Mouse (Mus musculus): ENCODE data around the gene Aars2.

DNA sequence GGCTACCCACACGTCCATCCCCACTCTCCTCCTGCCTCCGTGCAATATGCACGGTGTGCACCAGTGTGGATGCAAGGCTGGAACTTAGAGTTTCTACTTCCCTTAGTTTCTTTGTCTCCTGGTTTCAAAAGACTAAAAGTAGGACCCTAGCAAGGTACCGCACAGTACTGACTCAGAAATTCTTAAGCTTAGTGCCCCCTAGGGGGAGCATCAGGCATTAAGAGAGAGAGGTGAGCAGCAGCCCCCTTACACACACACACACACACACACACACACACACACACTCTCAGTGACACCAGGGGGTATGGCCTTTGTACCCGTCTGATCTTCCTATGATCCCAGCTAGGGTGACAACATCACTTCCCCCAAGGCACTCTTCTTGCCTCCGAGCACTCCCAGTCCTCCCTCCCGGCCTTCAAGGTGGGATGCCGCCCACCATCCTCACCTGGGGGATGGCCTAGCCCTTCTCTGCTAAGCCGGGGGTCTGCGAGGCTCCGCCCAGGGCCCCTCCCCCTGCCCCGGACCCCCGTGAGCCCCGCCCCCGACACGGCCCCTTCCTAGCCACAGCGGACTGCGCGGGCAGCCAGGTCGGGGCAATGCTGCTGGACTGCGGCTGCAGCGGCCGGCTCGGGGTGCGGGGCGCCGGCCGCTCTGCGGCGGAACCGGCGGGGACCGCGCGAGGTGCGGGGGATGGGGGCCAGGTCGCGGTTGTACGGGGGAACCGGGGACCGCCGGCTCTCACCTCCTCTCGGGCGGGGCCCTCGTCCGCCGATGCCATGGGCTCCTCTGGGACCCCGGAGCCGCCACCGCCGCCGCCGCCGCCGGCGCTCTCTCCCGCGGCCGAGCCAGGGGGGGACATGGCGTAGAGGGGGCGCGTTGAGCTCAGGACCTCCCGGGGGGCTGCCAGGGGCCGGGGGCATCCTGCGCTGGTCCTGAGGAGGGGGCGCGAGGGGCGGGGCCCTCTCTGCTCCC lies 42.2 kb downstream of the Aars2 start:
- TF ChIP-seq POLR2A (IDR thresholded peaks at IDR 0.05; ENCODE audit: borderline replicate concordance, control insufficient read depth, low read depth, low read length) (no peak), CTCF (IDR thresholded peaks at IDR 0.05; ENCODE audit: control insufficient read depth, insufficient read depth, low read length) (no peak)

Data from bone marrow, adult 2 months (tissue).